Mouse (Mus musculus) kidney, postnatal 10 days (tissue): Measurements from ENCODE around the gene Gzmm.
"Not testable (repeated sequence)": the region's sequence is repeated elsewhere in the genome, so short reads cannot be mapped to it uniquely, and the experiment has no call there.

Source experiments
- DNase-seq: peaks from one replicate; pipeline ENCODE4 v3.0.0; 2021; ENCODE audit warnings: mixed read lengths

Gzmm gene

DNA sequence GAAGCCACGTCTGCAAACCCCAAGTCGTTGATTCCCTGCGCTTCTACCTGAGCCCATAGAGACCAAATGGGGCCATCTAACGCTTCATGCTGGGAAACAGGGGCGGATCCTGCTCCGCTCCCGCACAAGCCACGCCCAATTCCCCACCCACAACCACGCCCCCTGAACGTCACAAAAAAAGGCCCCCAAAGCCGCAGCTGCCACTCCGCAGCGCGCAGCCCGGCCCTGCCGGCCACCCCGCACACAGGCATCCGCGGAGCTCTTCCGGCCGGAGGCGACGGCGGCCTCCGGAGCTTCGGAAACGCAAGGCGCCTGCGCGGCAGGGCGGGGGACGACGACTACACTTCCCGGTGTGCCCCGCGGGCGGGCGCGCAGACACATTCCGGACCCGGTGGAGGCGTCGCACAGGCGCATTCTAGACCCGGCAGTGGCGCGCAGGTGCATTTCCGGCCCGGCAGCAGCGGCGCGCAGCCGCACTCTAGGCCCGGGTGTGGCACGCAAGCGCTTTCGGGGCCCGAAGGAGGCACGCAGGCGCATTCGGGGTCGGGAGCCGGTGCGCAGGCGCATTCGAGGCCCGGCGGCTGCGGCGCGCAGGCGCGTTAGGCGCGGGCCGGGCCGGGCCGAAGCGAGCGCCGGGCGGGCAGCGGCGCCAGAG lies 7.1 kb upstream of the Gzmm start, which contains the start of gene Cdc34:
Gene Cdc34 (plus strand): TSS at position 605 of the 655 bp plus-strand sequence.
- DNase-seq: peak; percentile 99

DNA sequence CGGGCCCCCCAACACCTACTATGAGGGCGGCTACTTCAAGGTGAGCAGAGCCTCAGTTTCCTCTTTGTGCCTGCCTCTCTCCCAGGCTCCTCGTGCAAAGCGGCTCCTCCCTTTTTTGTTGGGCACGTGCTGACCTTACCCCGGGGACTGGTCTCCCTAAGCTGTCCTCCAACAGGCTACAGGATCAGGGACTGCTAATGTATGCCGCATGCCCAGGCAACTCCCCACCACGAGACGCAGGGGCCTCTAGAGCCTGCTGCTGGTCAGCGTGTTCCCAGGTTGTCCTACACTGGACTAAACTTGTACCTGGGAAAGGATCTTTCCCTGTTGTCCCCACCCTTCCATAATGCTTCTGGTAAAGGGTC lies 6.3 kb upstream of the Gzmm start:
- peak; percentile 44 for DNase-seq

DNA sequence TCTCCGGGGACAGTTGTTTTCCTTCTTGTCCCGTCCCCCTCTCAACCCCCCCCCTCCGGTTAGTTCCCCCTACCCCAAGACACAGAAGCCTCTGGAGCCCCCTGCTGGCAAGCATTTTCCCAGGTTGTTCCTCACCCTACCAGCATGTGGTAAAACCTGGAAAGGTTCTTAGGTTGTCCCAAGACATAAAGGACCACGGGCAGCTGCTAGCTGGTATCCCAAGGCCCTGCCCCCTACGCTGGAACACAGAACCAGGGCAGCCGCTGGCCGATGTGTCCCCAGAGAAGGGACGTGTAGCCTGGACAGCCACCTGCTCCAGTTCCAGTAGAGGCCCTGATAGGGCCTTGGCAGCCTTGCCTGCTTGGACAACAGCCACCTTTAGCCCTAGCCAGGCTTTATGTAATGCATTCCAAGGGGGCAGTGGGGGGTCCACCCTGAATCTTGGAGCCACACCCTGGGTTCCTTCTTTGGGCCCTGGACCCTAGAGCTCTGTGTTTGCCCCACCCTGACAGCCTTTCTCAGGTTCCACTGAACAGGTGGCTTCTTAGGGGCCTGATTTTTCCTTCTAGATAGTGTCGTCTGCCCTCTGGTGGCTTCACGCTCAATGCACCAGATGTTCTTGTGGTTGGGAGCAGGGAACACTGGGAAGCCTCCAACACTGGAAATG lies 5.8 kb upstream of the Gzmm start:
- DNase-seq: peak; percentile 84

DNA sequence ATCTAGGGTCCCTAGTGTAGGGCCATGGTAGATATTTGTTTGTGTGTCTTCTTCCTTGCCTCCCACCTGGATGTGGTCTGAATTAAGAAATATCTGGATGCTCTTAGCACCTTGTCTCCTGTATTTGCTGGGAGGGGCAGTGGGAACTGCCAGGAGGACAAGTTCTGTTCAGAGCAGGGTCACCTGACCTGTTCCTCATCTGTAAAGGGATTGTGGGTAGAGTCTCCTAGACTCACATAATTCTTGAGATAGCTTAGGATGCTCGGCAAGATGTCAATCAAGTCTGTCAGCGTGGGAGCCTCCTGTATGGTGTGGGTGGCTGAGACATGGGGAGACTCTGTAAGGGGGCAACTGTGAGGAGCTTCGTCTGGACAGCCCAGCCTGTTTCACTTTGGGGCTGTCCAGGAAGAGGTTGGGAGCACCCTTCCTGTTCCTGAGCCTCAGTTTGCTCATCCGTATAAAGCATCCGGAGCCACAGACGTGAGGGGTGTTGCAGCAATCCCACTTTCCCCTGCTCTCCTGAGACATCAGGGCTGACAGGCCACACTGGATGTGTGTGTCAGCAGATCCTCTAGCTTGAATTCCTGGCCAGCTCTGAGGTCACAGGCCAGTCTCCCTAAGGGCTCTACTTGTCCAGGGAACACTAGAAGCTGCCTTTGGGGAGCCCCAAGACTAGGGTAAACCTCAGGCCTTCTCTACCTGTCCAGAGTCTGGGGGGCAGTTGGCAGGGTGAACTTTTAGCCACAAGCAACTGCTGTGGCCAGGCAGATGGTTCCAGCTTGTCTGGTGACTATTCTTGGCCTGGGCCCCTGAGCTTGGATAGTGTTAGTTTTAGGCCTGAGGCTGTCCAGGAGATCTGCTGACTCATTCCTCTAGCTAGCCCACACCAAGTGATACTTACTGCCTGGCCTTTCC lies 4.8 kb upstream of the Gzmm start:
- no peak for DNase-seq

DNA sequence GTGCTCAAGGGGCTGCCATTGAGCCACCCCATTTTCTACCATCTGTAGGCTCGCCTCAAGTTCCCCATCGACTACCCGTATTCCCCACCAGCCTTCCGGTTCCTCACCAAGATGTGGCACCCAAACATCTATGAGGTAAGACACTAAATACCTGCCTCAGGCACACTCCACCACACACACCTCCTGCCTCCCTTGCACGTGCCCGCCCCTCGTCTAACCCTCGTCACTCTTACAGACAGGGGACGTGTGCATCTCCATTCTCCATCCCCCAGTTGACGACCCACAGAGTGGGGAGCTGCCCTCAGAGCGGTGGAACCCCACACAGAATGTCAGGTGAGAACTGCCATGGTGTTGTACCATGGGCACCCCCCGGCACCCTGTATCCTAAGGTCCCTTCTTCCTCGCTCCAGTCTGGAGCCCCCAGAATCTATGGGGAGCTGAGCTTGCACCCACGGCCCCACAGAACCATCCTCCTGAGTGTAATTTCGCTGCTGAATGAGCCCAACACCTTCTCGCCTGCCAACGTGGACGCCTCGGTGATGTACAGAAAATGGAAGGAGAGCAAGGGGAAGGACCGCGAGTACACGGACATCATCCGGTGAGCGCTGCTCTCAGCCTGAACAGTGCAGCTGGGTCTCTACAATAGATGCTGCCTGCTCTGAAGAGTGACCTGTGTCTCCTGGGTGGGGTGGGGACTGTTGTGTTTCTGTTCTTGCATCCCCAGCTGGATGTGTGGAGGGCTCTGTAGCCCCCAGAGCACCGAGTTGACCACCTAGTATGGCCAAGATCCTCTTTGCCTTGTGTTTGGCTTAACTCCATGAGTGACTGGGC lies 3.8 kb upstream of the Gzmm start:
- no peak for DNase-seq

DNA sequence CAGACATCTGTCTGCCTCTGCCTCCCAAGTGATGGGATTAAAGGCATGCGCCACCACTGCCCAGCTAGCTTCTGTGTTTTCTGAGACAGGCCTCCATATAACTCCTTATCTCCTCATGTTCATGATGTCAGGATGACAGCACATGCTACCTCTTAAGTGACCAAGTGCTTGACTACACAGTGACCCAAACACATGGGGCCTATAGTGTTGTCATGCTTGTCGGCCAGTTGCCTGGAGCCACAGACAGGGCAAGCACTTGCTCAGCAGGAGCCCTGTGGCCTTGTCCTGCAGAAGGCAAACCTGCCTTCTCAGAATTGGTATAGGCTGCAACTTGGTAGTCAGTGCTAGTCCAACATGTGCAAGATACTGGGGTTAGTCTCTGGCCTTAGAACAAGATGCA lies 2.6 kb upstream of the Gzmm start:
- no peak for DNase-seq

DNA sequence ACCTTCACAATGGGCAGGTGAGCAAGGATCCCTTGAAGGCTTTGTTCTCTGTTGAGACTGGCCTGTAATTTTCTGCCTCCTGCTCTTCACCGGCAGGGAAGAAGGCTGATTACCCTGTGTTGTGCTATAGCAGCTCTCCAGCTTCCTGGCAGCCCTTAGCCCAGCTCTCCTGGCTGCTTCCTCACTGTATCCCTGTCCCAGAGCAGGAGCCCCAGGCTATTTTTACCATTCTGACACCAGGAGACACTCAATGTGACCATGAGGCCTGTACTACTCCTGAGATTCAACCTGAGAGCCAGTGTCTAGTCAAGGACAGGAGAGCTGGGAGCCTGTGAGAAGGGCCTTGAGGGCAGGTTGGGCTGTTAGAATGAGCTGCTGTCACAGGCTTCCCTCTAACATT lies 2.1 kb upstream of the Gzmm start:
- no peak for DNase-seq

DNA sequence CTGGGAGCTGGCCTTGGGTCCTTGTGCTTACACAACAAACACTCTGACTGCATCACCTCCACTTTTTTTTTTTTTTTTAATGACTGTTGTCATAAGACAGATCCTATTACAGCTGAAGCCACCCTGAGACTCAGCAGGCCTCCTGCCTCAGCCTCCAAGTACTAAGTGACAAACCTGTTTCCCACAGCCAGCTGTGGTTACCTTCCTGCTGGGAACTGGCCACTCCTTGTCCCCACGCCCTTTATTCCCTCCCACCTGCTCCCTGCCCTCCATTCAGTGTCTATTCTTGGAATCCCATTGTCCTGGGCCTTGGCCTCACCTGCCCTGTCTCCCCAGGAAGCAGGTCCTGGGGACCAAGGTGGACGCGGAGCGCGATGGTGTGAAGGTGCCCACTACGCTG lies 1.3 kb upstream of the Gzmm start:
- DNase-seq: no peak

DNA sequence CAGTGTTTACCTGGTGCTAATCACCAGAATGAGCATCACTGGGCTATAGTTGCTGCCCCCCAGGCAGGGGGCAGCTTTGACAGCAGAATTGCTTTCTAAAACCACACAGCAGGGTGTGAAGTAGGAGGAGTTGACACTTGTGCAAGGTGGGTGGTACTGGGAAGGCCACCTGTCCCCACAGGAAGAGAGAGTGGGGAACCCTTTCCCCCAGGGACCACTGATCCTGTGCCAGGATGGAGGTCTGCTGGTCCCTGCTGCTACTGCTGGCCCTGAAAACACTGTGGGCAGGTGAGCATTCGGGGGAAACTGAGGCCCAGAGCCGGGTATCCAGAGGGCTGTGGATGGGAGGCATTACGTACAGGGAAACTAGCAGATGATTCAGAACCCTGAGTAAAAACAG lies 358 bp downstream of the Gzmm start:
- DNase-seq: no peak

DNA sequence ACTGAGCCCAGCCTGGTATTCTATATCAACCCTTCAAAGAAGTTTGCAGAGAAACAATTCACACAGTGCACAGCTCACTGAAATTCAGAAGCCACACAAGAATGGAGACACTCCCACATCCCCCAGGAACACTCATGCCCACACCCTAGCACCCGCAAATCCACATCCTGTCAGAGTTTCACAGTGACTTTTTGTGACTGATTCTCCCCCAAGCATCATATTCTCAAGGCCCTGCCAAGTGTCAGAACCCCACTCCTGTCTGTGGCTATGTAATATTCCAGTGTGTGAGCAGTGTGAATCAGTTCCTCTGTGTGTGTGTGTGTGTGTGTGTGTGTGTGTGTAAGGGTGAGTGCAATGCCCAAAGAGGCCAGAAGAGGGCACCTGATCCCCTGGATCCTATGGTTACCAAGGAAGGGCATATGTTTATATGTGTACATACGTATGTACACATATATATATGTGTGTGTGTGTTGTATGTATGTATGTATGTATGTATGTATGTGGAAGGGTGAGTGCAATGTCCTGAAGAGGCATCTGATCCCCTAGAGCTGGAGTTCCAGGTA lies 3.2 kb downstream of the Gzmm start:
- peak; percentile 22 for DNase-seq

DNA sequence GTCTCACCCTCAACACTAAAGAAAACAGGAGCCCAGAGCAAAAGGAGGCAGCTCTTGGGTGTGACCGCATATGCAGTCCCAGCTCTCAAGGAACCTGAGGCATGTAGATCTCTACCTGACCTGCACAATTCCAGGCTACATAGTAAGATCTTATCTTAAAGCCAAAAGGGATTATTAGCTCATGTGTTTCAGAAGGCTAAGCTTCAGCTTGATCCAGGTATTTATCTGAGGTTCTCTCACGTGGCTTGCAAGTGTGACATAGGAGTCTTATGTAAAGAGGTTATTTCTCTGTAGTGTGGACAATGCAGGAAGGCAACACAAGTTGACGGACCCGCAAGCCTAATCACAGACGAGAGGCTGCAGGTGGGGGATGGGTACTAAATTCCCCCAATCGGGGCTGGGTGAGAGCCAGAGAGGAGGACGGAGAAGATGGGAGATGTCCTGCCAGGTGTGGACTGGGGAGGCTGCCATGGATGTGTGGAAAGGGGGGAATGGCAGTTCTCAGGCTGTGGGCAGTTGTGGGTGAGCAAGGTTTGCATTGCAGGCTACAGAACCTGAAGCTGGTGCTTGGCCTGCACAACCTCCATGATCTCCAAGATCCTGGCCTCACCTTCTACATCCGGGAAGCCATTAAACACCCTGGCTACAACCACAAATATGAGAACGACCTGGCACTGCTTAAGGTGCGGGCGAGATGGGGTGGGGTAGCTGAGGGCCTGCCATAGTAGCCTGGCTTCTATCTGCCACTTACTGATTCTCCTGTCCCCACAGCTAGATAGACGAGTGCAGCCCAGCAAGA lies 5.0 kb downstream of the Gzmm start:
- DNase-seq: no peak

DNA sequence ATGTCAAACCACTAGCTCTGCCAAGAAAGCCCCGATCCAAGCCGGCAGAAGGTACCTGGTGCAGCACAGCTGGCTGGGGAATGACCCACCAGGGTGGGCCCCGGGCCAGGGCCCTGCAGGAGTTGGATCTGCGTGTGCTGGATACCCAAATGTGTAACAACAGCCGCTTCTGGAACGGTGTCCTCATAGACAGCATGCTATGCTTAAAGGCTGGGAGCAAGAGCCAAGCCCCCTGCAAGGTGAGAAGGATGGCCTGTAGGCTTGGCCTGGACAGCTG lies 5.5 kb downstream of the Gzmm start:
- no peak for DNase-seq

DNA sequence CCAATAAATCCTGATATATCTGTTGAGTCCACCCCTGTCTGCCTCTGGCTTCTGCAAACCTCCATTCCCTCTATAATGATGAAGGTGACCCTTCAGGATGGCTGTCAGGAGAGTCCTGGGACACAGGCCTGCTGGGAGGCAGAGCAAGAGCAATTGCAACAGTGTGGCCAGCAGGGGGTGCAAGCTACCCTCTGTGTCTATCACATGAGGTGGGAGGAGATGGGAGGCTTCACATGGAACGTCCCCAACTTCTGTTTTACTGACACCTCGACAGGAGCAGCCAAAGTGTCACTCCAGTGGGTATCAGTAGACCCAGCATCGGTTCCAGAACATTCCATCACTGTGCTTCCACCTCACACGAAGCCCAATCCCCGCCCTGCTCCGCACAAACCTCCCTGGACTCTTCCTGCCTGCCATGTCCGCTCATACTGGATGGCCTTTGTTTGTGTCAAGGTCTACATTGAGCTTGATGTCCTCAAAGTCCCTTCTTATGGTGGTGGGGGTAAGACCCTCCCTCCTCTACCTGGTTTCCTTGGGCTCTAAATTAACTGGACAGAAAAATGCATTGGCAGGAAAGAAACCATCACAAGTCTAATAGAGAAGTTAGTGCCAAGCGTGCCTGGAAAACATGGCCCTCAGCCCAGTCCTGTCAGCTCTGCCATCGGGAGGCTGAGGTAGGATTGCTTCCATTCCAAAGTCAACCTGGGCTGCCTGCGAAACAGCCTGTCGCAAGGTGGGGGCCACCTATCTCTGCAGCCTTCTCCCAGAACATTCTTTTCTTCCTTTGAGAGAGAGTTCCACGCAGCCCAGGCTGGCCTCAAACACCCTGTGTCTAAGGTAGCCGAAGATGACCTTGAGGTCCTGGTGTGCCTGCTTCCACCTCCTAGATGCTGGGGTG lies 6.7 kb downstream of the Gzmm start:
- peak; percentile 87 for DNase-seq

DNA sequence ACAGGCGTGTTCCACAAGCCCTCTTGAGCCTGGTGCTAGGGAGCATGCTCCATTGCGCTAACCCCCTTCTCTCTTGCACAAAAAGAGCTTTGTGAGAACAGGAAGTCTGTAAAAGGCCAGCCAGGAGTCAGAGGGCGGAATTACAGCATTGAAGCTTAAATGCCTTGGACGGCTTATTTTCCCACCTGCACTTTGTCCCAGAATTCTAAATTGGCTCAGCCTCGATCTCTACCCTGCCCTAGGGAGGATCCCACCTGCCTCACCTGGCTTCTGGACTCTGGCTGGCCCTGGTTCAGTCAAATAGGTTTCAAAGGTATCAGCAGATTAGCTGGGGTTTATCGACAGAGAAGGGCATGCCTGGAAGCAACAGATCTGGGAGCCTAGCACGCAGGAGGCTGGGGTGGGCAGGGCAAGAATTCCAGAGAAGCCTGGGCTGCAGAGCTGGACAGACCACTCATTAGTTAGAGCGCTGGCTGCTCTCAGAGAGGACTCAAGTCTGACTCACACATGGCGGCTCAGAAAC lies 7.4 kb downstream of the Gzmm start:
- DNase-seq: peak; percentile 54

DNA sequence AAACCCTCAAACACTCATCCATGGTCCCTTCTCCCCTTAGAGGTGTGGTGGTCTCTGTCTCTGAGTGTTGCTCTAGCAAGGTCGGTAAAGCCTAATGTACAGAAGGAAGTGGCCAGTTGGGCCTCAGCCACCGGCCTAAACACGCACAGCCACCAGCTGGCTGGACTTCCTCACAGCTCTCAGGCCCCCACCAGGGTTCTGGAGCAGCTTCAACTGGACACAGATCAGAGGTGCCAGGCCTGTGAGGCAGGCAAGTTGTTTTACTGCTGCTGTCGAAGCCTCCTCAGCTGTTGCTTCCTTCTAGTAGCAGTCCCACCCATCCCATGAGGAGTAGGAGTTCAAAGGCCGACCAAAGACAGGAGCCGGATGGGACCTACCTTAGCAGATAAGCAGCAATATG lies 9.1 kb downstream of the Gzmm start:
- DNase-seq: peak; percentile 26

DNA sequence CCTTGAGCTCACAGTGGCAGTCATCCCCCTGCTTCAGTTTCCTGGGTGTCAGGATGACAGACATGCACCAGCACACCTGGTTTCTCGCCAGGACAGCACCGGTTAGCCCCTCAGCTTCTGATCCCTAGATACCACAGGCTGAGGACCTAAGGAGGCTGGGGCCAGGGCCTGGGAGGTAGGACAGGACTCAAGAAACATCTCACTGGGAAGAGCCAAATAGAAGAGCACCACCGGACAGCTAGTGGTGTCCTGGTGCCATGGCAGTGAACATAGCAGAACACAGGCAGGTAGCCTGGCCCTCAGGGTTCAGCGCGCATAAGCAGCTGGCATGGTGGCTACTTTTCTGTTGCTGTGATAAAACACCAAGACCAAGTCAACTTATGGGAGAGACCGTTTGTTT lies 9.6 kb downstream of the Gzmm start:
- no peak for DNase-seq

DNA sequence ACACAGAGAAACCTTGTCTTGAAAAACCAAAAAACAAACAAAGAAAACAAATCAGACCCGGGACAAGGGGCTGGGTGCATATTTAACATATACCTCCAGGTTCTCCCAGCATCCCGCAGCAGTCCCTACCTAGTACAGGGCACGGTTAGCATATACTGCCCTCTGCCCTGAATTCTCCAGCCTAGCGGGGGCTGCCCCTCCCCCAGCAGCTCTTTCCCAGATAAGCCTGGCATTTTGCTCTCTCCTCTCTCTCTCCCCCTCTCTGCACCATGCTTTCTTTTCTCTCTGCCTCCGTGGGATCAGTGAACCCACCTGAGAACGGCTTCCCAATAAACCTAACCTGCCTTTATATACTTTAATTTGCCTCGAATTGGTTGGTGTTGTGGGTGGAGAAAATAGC lies 11.9 kb downstream of the Gzmm start:
- peak; percentile 30 for DNase-seq

DNA sequence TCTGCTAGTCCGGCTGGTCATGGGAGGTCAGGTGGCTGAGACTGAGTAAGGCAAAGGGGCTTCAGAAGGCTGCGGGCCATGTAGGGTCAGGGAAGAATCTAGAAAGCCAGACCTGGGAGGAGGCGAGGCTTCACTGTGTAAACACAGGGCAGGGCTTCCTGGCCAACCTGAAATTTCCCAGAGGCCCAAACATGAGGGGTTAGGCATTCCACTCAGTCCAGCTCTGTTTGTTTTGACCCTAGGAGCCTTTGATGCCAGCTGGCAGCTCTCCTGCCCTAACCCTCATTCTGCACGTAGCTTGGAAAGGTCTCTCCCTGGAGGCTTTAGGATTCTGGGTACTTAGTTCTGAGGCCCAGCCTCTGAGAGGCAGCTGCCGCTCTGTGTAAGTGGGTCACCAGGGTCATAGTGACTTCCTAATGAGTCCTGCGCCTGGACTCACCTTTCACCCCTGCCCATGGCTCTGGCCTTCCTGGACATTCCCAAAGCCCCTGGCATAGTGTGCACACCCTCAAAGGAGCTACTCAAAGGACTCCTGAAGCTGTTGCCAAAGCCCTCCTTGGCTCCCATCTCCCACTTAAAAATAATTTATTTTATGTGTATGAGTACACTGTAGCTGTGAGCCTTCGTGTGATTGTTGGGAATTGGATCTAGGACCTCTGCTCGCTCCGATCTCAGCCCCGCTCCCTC lies 12.8 kb downstream of the Gzmm start:
- peak; percentile 34 for DNase-seq

DNA sequence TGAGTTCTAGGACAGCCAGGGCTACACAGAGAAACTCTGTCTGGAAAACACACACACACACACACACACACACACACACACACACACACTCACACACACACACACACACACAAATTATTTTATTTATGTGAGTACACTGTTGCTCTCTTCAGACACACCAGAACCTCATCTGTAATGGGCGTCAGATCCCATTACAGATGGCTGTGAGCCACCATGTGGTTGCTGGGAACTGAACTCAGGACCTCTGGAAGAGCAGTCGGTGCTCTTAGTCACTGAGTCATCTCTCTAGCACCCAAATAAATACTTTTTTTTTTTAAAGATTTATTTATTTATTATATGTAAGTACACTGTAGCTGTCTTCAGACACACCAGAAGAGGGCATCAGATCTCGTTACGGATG lies 14.2 kb downstream of the Gzmm start:
- DNase-seq: not testable (repeated sequence)

DNA sequence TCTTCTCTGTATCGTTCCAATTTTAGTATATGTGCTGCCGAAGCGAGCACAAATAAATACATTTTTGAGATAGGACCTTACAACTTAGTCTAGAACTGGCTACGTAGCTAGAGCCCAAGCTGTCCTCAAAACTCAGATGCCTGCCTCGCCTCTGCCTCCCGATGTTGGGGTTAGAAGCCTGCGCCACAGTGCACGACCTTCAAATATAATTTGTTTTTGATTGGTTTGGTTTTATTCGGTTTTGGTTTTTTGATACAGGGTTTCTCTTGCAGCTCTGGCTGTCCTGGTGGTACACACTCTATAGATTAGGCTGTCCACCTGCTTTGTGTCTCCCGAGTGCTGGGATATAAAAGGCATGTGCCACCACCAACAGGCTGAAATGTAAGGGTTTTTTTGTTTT lies 14.7 kb downstream of the Gzmm start:
- DNase-seq: no peak
